Mouse (Mus musculus): ENCODE results near the gene Olfr1162. TPM values are rescaled to one million over a fixed set of nuclear protein-coding genes. Genes with fewer than 3 reads are reported as not detected.
"Not testable (repeated sequence)": the region's sequence is repeated elsewhere in the genome, so short reads cannot be mapped to it uniquely, and the experiment has no call there.

Olfr1162 gene
- total RNA-seq (2021) = not detected

DNA sequence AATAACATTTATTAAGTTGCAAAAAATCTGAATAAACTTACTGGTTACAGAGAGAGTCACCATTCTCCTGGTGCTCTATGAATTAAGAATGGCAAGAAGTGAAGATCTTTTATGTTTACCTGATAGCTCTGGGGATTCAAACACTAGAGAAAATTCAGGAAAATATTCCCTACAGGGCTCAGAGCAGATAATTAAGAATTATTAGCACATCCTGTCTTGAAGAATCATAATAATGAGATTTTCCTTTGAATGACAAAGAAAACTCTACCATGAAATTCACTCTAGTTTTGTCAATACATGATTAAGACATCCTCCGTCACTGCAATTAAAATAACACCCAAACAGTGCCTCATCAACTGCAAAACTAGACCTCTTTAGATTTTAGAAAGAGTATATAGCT, at the start of gene Olfr1162:
Gene Olfr1162 (minus strand): TSS at position 101 of the 400 bp plus-strand sequence.
- intact Hi-C loops (cut with DNase I) = no loop called here
- DNase-seq = no peak

DNA sequence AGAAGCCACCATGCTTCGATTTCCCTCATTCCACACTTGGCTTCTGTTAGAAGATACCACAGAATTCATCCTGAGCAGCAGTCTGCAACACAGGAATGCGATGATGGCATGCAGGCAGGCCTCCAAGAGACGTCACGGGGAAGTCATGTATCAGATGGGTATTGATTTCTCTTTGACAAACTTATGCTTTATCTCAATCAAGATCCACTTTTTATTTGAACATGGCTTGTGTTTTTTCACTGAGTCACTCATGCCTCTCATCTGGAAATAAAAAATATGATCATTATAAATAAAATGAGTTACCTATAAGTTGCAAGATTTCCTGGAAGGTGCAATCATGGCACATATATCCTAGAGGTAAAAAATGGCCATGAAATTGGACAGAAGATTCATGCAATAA, 42.9 kb upstream of the Olfr1162 start, which contains the start of gene Olfr1164:
Gene Olfr1164 (minus strand): TSS at position 101 of the 400 bp plus-strand sequence.
- intact Hi-C loops (cut with DNase I) = no loop called here
- DNase-seq = no peak

DNA sequence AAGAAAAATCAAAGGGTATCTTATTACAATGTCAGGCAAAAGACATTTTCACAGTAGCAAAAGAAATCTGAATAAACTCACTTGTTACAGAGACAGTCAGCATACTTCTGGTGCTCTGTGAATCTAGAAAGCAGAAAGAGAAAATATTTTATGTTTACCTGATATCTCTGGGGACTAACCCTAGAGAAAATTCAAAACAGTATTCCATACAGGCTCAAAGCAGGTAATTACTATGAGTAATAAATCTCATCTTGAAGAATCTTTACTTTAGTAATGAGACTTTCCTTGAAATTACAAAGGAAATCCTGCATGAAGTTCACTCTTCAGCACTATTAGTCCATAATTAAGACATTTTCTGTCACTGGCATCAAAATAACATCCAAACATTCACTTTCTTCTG, 20.8 kb upstream of the Olfr1162 start, which contains the start of gene Olfr1163:
Gene Olfr1163 (minus strand): TSS at position 101 of the 400 bp plus-strand sequence.
- no peak for DNase-seq
- intact Hi-C loops (cut with DNase I) = no loop called here

DNA sequence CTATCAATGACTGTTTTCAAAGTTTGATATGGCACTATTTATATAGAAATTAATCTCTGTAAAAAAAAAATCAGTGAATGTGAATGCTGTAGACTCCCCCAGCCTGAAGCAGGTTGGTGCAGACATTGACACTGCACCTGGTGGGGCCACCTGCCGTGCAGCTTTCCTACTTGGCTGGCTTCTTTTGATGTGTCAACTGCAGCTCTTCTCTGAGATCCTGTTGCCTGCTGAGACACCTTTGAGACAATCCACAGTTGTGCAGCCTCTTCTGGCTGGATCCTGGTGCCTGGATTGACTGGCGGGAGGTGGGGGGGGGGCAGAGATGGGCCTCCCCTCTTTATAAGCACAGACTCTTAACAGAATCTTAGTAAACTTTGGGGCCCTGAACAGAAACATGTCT, 12.7 kb upstream of the Olfr1162 start:
- intact Hi-C loops (cut with DNase I) = no loop called here
- no peak for DNase-seq

DNA sequence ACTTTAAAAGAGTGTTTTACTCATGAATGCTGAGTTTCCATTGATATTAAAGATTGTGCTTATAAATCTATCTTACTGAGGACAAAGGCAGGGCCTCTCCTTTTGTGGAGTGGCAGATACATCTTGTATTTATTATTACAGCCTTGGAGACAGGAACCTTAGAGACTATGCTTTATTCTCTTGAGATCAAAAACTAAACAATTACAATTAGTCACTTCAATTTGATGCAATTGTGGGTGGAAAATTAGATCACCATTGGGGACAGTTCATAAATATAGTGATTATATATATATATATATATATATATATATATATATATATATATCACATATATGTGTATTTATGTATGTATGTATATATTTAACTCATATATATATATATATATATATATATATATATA, 13.3 kb downstream of the Olfr1162 start, which contains the start of gene Olfr73:
Gene Olfr73 (minus strand): TSS at position 101 of the 400 bp plus-strand sequence.
- intact Hi-C loops (cut with DNase I) = no loop called here

DNA sequence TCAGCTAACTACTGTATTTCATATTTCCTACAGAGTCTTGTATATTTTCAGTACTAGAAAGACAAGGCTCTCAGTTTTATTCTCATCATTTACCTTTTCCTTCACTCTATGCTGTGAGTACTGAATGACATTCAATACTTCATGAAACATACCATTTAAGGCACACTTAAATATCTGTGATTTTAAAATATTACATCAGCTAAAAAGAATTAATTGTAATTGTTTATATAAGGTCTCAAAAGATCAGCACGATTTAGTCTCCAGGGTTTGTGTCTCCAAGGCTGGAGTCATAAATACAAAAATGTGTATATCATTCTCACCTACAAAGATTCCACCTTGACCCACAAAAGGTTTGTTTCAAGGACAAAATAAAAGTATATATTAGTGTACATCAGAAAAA, 28.5 kb downstream of the Olfr1162 start, which contains the start of gene Olfr1161:
Gene Olfr1161 (plus strand): TSS at position 301 of the 400 bp plus-strand sequence.
- intact Hi-C loops (cut with DNase I); DNase-seq: not testable (repeated sequence)

More for the DNA sequence above, 13.3 kb downstream of the Olfr1162 start, which contains the start of gene Olfr73:
- DNase-seq = no peak

GRCm38 (mm10) chr2:88007515-88008318, 43.2 kb downstream of the Olfr1162 start, which contains the start of gene Olfr1160:
Gene Olfr1160, minus strand, starts transcription at chr2:88008268.
- DNase-seq = no peak
- intact Hi-C loops (cut with DNase I) = no loop called here

Other genes starting within 250 kb of the Olfr1162 start
- gene Olfr1145, start 241.3 kb downstream of the Olfr1162 start, total RNA-seq (2021) = not detected
- gene Olfr1148, start 220.6 kb downstream of the Olfr1162 start, total RNA-seq (2021) = not detected
- gene Olfr1150-ps1, start 207.1 kb downstream of the Olfr1162 start, total RNA-seq (2021) = not detected
- gene Olfr1151, start 195.3 kb downstream of the Olfr1162 start, total RNA-seq (2021) = not detected
- gene Olfr1152, start 184.6 kb downstream of the Olfr1162 start, total RNA-seq (2021) = not detected
- gene Olfr1153, start 156.2 kb downstream of the Olfr1162 start, total RNA-seq (2021) = not detected
- gene Olfr1154, start 146.0 kb downstream of the Olfr1162 start, total RNA-seq (2021) = not detected
- not detected for gene Olfr1155, start 106.0 kb downstream of the Olfr1162 start, total RNA-seq (2021)
- not detected for gene Olfr1156, start 98.0 kb downstream of the Olfr1162 start, total RNA-seq (2021)
- not detected for gene Olfr1157, start 82.8 kb downstream of the Olfr1162 start, total RNA-seq (2021)
- not detected for gene Olfr74, start 76.5 kb downstream of the Olfr1162 start, total RNA-seq (2021)
- gene Olfr1158, start 61.0 kb downstream of the Olfr1162 start, total RNA-seq (2021) = not detected
- gene Olfr1160, start 42.9 kb downstream of the Olfr1162 start, total RNA-seq (2021) = not detected
- gene Olfr1161, start 28.4 kb downstream of the Olfr1162 start, total RNA-seq (2021) = not detected
- gene Olfr73, start 13.4 kb downstream of the Olfr1162 start, total RNA-seq (2021) = not detected
- gene Olfr1163, start 20.7 kb upstream of the Olfr1162 start, total RNA-seq (2021) = not detected
- gene Olfr1164, start 42.8 kb upstream of the Olfr1162 start, total RNA-seq (2021) = not detected
- gene Olfr1166, start 77.1 kb upstream of the Olfr1162 start, total RNA-seq (2021) = not detected
- gene Olfr1167, start 104.1 kb upstream of the Olfr1162 start, total RNA-seq (2021) = not detected
- not detected for gene Olfr1168, start 130.8 kb upstream of the Olfr1162 start, total RNA-seq (2021)
- gene Olfr1170, start 177.2 kb upstream of the Olfr1162 start, total RNA-seq (2021) = not detected
- not detected for gene Olfr1173, start 228.7 kb upstream of the Olfr1162 start, total RNA-seq (2021)